Mouse (Mus musculus): ENCODE results near the gene Meis1. TPM values are rescaled to one million over a fixed set of nuclear protein-coding genes. Genes with fewer than 3 reads are reported as not detected.

The Meis1 gene
- total RNA-seq, 1 experiment: 6.2 TPM

DNA sequence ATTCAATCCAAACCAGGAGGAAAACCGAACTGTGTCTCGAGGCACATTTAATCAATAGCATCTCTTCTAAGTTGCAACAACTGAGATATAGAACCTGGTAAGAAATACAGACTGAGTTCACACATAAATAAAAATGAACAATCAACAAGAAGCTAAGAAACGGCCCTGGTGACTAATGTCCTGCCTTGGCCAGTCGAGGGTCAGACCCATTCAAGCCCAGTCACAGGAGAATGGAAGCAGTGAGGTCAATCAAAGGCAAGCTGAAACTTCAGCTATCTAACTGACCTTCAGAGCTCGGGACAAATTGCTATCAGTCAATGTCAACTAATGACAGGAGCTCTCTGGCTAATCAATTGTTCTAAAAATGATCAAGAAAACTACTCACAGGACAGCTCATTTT is 38.2 kb downstream of the Meis1 start:
- Histone ChIP-seq H3K36me3 (ENCODE audit: control insufficient read depth, insufficient read depth, low read length, poor library complexity, severe bottlenecking) (no peaks in the 10 kb centered on the region), H3K9me3 (ENCODE audit: control insufficient read depth, insufficient read depth, low read depth, low read length) (no peaks in the 10 kb centered on the region), H3K4me3 (ENCODE audit: insufficient read depth in 1 of 2, low read depth in 1 of 2, low read length in 2 of 2, poor library complexity in 1 of 2, severe bottlenecking in 1 of 2) (no peak overlapping the region), H3K9ac (ENCODE audit: insufficient read depth, low read depth, low read length, poor library complexity, severe bottlenecking) (no peak overlapping the region), H3K4me1 (ENCODE audit: control insufficient read depth in 2 of 2, insufficient read depth in 2 of 2, low read length in 2 of 2, poor library complexity in 1 of 2) (no peaks in the 10 kb centered on the region), H3K27ac (ENCODE audit: insufficient read depth, low read depth, low read length, poor library complexity, severe bottlenecking) (no peak overlapping the region)
- in situ Hi-C loops (cut with MboI; ENCODE audit: low sequenced_read_pairs in 2 of 2, unreplicated experiment in 2 of 2): no loop called here
- DNase-seq (ENCODE audit: low read depth, low spot score): no peak
- TF ChIP-seq HCFC1 (IDR thresholded peaks at IDR 0.05; ENCODE audit: borderline replicate concordance, insufficient read depth, low read length): no peak
- TF ChIP-seq CHD2 (IDR thresholded peaks at IDR 0.05; ENCODE audit: low read depth, low read length): no peak
- TF ChIP-seq ZC3H11A (IDR thresholded peaks at IDR 0.05; ENCODE audit: borderline replicate concordance, low read depth, low read length): no peak
- no peak for TF ChIP-seq ZNF384 (IDR thresholded peaks at IDR 0.05; ENCODE audit: low read depth, low read length)

DNA sequence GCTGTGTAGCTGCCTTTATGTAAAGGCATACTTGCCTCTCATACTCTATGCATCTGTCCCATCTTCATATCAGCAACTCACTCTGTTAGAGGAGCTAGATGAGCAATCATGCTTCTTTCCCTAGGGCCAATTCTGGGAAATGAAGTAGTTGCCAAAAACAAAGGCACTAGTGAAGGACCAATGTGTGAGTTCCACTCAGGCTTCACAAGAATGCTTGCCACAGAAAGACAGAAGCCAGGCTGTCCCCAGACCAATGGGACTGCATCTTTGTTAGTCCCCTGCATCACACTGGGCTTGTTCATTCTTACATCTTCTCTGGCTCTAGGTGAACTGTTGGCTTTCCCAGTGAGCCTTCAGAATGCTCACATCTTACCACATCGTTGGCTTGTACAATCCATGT is 43.7 kb downstream of the Meis1 start:
- no peak for DNase-seq (ENCODE audit: low read depth, low spot score)
- in situ Hi-C loops (cut with MboI; ENCODE audit: low sequenced_read_pairs in 2 of 2, unreplicated experiment in 2 of 2): no loop called here
- no peak overlapping the region for H3K27ac ChIP-seq (ENCODE audit: insufficient read depth, low read depth, low read length, poor library complexity, severe bottlenecking)
- H3K9ac ChIP-seq (ENCODE audit: insufficient read depth, low read depth, low read length, poor library complexity, severe bottlenecking): no peak overlapping the region
- no peaks in the 10 kb centered on the region for H3K4me1 ChIP-seq (ENCODE audit: control insufficient read depth in 2 of 2, insufficient read depth in 2 of 2, low read length in 2 of 2, poor library complexity in 1 of 2)
- H3K9me3 ChIP-seq (ENCODE audit: control insufficient read depth, insufficient read depth, low read depth, low read length): no peaks in the 10 kb centered on the region
- no peaks in the 10 kb centered on the region for H3K36me3 ChIP-seq (ENCODE audit: control insufficient read depth, insufficient read depth, low read length, poor library complexity, severe bottlenecking)
- TF ChIP-seq CHD2 (IDR thresholded peaks at IDR 0.05; ENCODE audit: low read depth, low read length) (no peak), ZNF384 (IDR thresholded peaks at IDR 0.05; ENCODE audit: low read depth, low read length) (no peak), MAFK (IDR thresholded peaks at IDR 0.05; ENCODE audit: insufficient read depth, low read depth, low read length) (no peak), ZC3H11A (IDR thresholded peaks at IDR 0.05; ENCODE audit: borderline replicate concordance, low read depth, low read length) (no peak)
- no peak overlapping the region for H3K4me3 ChIP-seq (ENCODE audit: insufficient read depth in 1 of 2, low read depth in 1 of 2, low read length in 2 of 2, poor library complexity in 1 of 2, severe bottlenecking in 1 of 2)

- in situ Hi-C loops (cut with MboI; ENCODE audit: low sequenced_read_pairs in 2 of 2, unreplicated experiment in 2 of 2): no loop called here
- Histone ChIP-seq H3K9ac (ENCODE audit: insufficient read depth, low read depth, low read length, poor library complexity, severe bottlenecking) (no peak overlapping the region), H3K27ac (ENCODE audit: insufficient read depth, low read depth, low read length, poor library complexity, severe bottlenecking) (no peak overlapping the region), H3K4me3 (ENCODE audit: insufficient read depth in 1 of 2, low read depth in 1 of 2, low read length in 2 of 2, poor library complexity in 1 of 2, severe bottlenecking in 1 of 2) (no peak overlapping the region), H3K36me3 (ENCODE audit: control insufficient read depth, insufficient read depth, low read length, poor library complexity, severe bottlenecking) (no peaks in the 10 kb centered on the region), H3K4me1 (ENCODE audit: control insufficient read depth in 2 of 2, insufficient read depth in 2 of 2, low read length in 2 of 2, poor library complexity in 1 of 2) (no peaks in the 10 kb centered on the region), H3K9me3 (ENCODE audit: control insufficient read depth, insufficient read depth, low read depth, low read length) (no peaks in the 10 kb centered on the region)
- DNase-seq (ENCODE audit: low read depth, low spot score): no peak
- TF ChIP-seq MAFK (IDR thresholded peaks at IDR 0.05; ENCODE audit: insufficient read depth, low read depth, low read length) (no peak), HCFC1 (IDR thresholded peaks at IDR 0.05; ENCODE audit: borderline replicate concordance, insufficient read depth, low read length) (no peak), ZC3H11A (IDR thresholded peaks at IDR 0.05; ENCODE audit: borderline replicate concordance, low read depth, low read length) (no peak), ZNF384 (IDR thresholded peaks at IDR 0.05; ENCODE audit: low read depth, low read length) (no peak), CHD2 (IDR thresholded peaks at IDR 0.05; ENCODE audit: low read depth, low read length) (no peak)
Measured at GRCm38 (mm10) chr11:18973808-18974207, 45.0 kb downstream of the Meis1 start.

- Histone ChIP-seq H3K9ac (ENCODE audit: insufficient read depth, low read depth, low read length, poor library complexity, severe bottlenecking) (no peak overlapping the region), H3K9me3 (ENCODE audit: control insufficient read depth, insufficient read depth, low read depth, low read length) (no peaks in the 10 kb centered on the region), H3K4me1 (ENCODE audit: control insufficient read depth in 2 of 2, insufficient read depth in 2 of 2, low read length in 2 of 2, poor library complexity in 1 of 2) (no peaks in the 10 kb centered on the region), H3K36me3 (ENCODE audit: control insufficient read depth, insufficient read depth, low read length, poor library complexity, severe bottlenecking) (no peaks in the 10 kb centered on the region), H3K4me3 (ENCODE audit: insufficient read depth in 1 of 2, low read depth in 1 of 2, low read length in 2 of 2, poor library complexity in 1 of 2, severe bottlenecking in 1 of 2) (no peak overlapping the region), H3K27ac (ENCODE audit: insufficient read depth, low read depth, low read length, poor library complexity, severe bottlenecking) (no peak overlapping the region)
- DNase-seq (ENCODE audit: low read depth, low spot score): no peak
- in situ Hi-C loops (cut with MboI; ENCODE audit: low sequenced_read_pairs in 2 of 2, unreplicated experiment in 2 of 2): no loop called here
- no peak for TF ChIP-seq CHD2 (IDR thresholded peaks at IDR 0.05; ENCODE audit: low read depth, low read length)
- TF ChIP-seq MAFK (IDR thresholded peaks at IDR 0.05; ENCODE audit: insufficient read depth, low read depth, low read length): no peak
- TF ChIP-seq HCFC1 (IDR thresholded peaks at IDR 0.05; ENCODE audit: borderline replicate concordance, insufficient read depth, low read length): no peak
- TF ChIP-seq ZC3H11A (IDR thresholded peaks at IDR 0.05; ENCODE audit: borderline replicate concordance, low read depth, low read length): no peak
- TF ChIP-seq ZNF384 (IDR thresholded peaks at IDR 0.05; ENCODE audit: low read depth, low read length): no peak
Measured at GRCm38 (mm10) chr11:18972968-18973367, 45.8 kb downstream of the Meis1 start.

- Histone ChIP-seq H3K9me3 (ENCODE audit: control insufficient read depth, insufficient read depth, low read depth, low read length) (no peaks in the 10 kb centered on the region), H3K4me3 (ENCODE audit: insufficient read depth in 1 of 2, low read depth in 1 of 2, low read length in 2 of 2, poor library complexity in 1 of 2, severe bottlenecking in 1 of 2) (no peak overlapping the region), H3K4me1 (ENCODE audit: control insufficient read depth in 2 of 2, insufficient read depth in 2 of 2, low read length in 2 of 2, poor library complexity in 1 of 2) (no peaks in the 10 kb centered on the region), H3K27ac (ENCODE audit: insufficient read depth, low read depth, low read length, poor library complexity, severe bottlenecking) (no peak overlapping the region), H3K36me3 (ENCODE audit: control insufficient read depth, insufficient read depth, low read length, poor library complexity, severe bottlenecking) (no peaks in the 10 kb centered on the region), H3K9ac (ENCODE audit: insufficient read depth, low read depth, low read length, poor library complexity, severe bottlenecking) (no peak overlapping the region)
- DNase-seq (ENCODE audit: low read depth, low spot score): no peak
- TF ChIP-seq HCFC1 (IDR thresholded peaks at IDR 0.05; ENCODE audit: borderline replicate concordance, insufficient read depth, low read length): no peak
- in situ Hi-C loops (cut with MboI; ENCODE audit: low sequenced_read_pairs in 2 of 2, unreplicated experiment in 2 of 2): no loop called here
Measured at GRCm38 (mm10) chr11:18971551-18971950, 47.2 kb downstream of the Meis1 start.

All from ES-E14 (cell line).